Mouse (Mus musculus): ENCODE results near the gene Trmt1. TPM values are rescaled to one million over a fixed set of nuclear protein-coding genes. Genes with fewer than 3 reads are reported as not detected.
A peak's percentile ranks its signal among the peaks of the same experiment; 100 is the strongest.

Gene Trmt1
- polyA plus RNA-seq, 1 experiment from 2014 or later: 73.3 TPM

DNA sequence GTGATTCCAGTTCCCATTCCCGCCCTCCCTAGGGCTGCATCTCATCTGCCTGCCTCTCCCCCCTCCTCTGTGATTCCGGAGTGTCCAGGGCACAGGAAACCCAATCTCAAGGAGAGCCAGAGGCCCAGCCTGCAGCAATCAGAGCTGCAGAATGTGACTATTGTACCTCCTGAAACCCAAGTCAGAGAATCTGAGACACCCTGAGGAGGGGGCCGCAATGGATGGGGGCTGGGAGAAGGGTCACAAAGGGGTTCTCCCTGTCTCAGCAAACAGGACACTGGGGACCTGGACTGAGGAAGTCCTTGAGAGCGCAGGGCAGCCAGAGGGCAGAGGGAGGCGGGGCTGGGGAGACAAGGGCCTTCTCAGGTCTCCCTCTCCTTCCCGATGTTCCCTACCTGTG lies 46.9 kb downstream of the Trmt1 start:
- WGBS: 49% methylated on average over 6 of the region's 6 CpGs
- H3K4me1 ChIP-seq (replicated peaks; ENCODE audit: control insufficient read depth, insufficient read depth, low read length): peaks cover 95% of the 10 kb centered on the region

DNA sequence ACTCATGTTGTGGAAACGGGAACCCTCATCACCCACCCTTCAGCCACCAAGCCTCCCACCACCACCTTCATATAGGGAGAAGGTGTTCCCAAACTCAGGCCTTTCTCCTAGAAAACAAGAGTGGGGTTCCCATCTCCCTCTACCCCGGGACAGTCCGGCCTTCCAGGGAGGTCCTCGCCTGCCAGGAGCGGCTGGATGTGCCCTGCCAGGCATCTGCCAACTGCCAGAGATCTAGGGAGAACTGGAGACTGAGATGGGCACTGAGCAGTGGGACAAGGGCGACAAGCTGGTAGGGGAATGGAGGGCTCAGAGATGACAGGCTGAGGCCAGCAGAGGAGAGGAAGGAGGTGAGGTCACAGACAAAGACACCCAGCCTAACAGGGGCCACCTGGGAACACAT lies 47.9 kb downstream of the Trmt1 start:
- no peak overlapping the region for H3K4me3 ChIP-seq (replicated peaks; ENCODE audit: low read length)
- H3K36me3 ChIP-seq (ENCODE audit: control insufficient read depth, insufficient read depth): no peaks in the 10 kb centered on the region
- H3K4me2 ChIP-seq (ENCODE audit: low read length): no peak overlapping the region
- WGBS: 63% methylated on average over 6 of the region's 6 CpGs
- peak overlapping the region; percentile 68 for H3K27ac ChIP-seq (ENCODE audit: low read length)
- no peak for ATAC-seq
- H3K27me3 ChIP-seq (replicated peaks; ENCODE audit: control insufficient read depth, insufficient read depth, low read length): no peaks in the 10 kb centered on the region
- no peaks in the 10 kb centered on the region for H3K9me3 ChIP-seq (ENCODE audit: control insufficient read depth, low read length)
- peaks cover 95% of the 10 kb centered on the region for H3K4me1 ChIP-seq (replicated peaks; ENCODE audit: control insufficient read depth, insufficient read depth, low read length)
- H3K9ac ChIP-seq (replicated peaks; ENCODE audit: low read depth, low read length): 0 out of 2 replicates have a peak overlapping the region, but pooled peaks have one; percentile 14

More for the DNA sequence above, 46.9 kb downstream of the Trmt1 start:
- H3K9me3 ChIP-seq (ENCODE audit: control insufficient read depth, low read length): no peaks in the 10 kb centered on the region
- no peaks in the 10 kb centered on the region for H3K36me3 ChIP-seq (ENCODE audit: control insufficient read depth, insufficient read depth)
- no peak for ATAC-seq
- no peak overlapping the region for H3K4me3 ChIP-seq (replicated peaks; ENCODE audit: low read length)
- no peak overlapping the region for H3K4me2 ChIP-seq (ENCODE audit: low read length)
- H3K27me3 ChIP-seq (replicated peaks; ENCODE audit: control insufficient read depth, insufficient read depth, low read length): no peaks in the 10 kb centered on the region
- peak overlapping the region; percentile 68 for H3K27ac ChIP-seq (ENCODE audit: low read length)
- H3K9ac ChIP-seq (replicated peaks; ENCODE audit: low read depth, low read length): peak overlapping the region; percentile 15; the same call in 1 of the 2 replicates

DNA sequence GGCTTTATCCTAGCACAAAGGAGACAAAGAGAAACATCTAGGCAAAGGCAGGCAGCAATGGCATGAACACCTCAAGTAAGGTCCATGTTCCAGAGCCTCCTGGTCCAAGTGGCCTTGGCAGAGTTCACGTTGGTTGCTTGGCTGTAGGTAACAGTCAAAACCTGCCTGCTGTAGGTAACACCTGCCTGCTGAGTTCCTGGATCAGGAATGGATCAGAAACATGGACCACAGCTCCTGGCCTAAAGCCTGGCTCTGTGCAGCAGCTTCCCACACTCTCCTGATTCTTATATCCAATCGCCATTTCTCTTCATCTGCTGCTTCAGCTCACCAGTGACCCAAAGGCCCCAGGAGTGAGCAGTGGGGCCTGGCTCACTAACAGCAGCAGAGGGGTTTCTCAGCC lies 48.6 kb downstream of the Trmt1 start:
- Histone ChIP-seq H3K9ac (replicated peaks; ENCODE audit: low read depth, low read length) (no peak overlapping the region; the same call in 1 of the 2 replicates), H3K36me3 (ENCODE audit: control insufficient read depth, insufficient read depth) (no peaks in the 10 kb centered on the region), H3K4me3 (replicated peaks; ENCODE audit: low read length) (no peak overlapping the region), H3K9me3 (ENCODE audit: control insufficient read depth, low read length) (no peaks in the 10 kb centered on the region), H3K4me1 (replicated peaks; ENCODE audit: control insufficient read depth, insufficient read depth, low read length) (peaks cover 96% of the 10 kb centered on the region), H3K4me2 (ENCODE audit: low read length) (no peak overlapping the region), H3K27ac (ENCODE audit: low read length) (peak overlapping the region; percentile 68), H3K27me3 (replicated peaks; ENCODE audit: control insufficient read depth, insufficient read depth, low read length) (no peaks in the 10 kb centered on the region)
- 82% methylated on average over 2 of the region's 2 CpGs for WGBS
- ATAC-seq: no peak

DNA sequence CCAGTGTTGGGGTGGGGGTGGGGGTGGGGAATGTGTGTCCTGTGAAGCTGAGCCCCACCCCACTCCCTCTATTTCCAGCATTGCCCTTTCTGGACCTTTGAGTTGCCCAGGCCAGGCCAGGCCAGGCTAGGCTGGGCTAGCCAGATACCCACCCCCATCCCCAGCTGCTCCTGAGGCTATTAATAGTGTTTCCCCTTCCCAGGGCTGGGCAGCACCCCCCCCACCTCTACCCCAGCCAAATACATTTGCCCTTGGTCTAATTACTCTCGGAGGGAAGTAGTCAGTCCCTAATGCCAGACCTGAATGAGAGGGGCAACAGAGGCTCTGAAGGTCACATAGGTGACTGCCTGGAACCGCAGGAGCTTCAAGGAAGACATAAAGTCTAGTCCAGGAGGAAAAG lies 49.5 kb downstream of the Trmt1 start:
- Histone ChIP-seq H3K9me3 (ENCODE audit: control insufficient read depth, low read length) (no peaks in the 10 kb centered on the region), H3K36me3 (ENCODE audit: control insufficient read depth, insufficient read depth) (no peaks in the 10 kb centered on the region), H3K9ac (replicated peaks; ENCODE audit: low read depth, low read length) (peak overlapping the region; percentile 33), H3K4me3 (replicated peaks; ENCODE audit: low read length) (no peak overlapping the region), H3K27me3 (replicated peaks; ENCODE audit: control insufficient read depth, insufficient read depth, low read length) (no peaks in the 10 kb centered on the region), H3K4me1 (replicated peaks; ENCODE audit: control insufficient read depth, insufficient read depth, low read length) (peaks cover 96% of the 10 kb centered on the region), H3K4me2 (ENCODE audit: low read length) (no peak overlapping the region), H3K27ac (ENCODE audit: low read length) (peak overlapping the region; percentile 68)
- WGBS: 40% methylated on average over 2 of the region's 2 CpGs
- ATAC-seq: no peak

DNA sequence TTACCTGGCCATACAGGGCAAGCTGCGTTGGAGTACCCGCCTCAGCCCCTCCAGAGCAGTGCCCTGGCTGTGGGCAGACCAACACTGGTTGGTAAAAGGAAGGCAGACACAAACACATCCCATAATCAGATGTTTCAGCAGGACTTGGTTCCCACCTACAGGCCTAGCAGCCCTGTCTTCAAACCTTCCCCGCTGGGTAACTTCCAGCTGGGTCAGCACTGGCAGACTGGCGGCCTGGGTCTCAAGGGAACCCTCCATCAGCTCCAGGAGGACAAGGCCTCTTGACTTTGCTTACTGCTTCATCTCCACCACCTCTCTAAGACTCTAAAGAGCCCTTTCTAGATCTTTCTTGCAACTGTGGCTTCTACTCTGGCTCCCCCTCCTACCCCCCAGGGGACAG lies 50.4 kb downstream of the Trmt1 start:
- no peaks in the 10 kb centered on the region for H3K27me3 ChIP-seq (replicated peaks; ENCODE audit: control insufficient read depth, insufficient read depth, low read length)
- peaks cover 96% of the 10 kb centered on the region for H3K4me1 ChIP-seq (replicated peaks; ENCODE audit: control insufficient read depth, insufficient read depth, low read length)
- H3K9me3 ChIP-seq (ENCODE audit: control insufficient read depth, low read length): no peaks in the 10 kb centered on the region
- H3K4me3 ChIP-seq (replicated peaks; ENCODE audit: low read length): no peak overlapping the region
- no peaks in the 10 kb centered on the region for H3K36me3 ChIP-seq (ENCODE audit: control insufficient read depth, insufficient read depth)
- 0 out of 2 replicates have a peak overlapping the region, but pooled peaks have one; percentile 4 for H3K4me2 ChIP-seq (ENCODE audit: low read length)
- 86% methylated on average over 4 of the region's 4 CpGs for WGBS
- no peak for ATAC-seq
- H3K27ac ChIP-seq (ENCODE audit: low read length): peak overlapping the region; percentile 39; the same call in 1 of the 2 replicates
- peak overlapping the region; percentile 30 for H3K9ac ChIP-seq (replicated peaks; ENCODE audit: low read depth, low read length)

DNA sequence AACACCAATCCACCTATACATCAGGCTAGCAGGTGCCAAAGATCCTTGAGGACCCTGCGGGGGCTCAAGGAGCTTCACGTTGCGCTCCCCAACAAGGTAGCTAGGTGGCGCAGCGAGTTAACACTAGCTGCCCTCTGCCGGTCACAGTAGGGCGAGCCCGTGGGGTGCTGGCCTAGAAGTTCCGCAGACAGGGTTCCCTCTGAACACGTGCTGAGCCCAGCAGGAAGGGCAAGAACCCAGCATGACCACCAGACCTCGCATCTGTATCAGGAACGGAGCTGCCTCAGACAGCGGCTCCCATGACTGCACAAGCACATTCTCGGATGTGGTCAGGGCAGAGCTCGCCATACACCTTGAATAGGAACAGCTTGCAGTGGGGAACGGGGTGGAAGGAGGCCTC lies 51.5 kb downstream of the Trmt1 start:
- 1% methylated on average over 16 of the region's 16 CpGs for WGBS
- H3K36me3 ChIP-seq (ENCODE audit: control insufficient read depth, insufficient read depth): no peaks in the 10 kb centered on the region
- peak; percentile 46; the same call in 1 of the 2 replicates for ATAC-seq
- no peaks in the 10 kb centered on the region for H3K9me3 ChIP-seq (ENCODE audit: control insufficient read depth, low read length)
- H3K9ac ChIP-seq (replicated peaks; ENCODE audit: low read depth, low read length): no peak overlapping the region; the same call in 1 of the 2 replicates
- H3K4me3 ChIP-seq (replicated peaks; ENCODE audit: low read length): no peak overlapping the region
- peak overlapping the region; percentile 27 for H3K4me2 ChIP-seq (ENCODE audit: low read length)
- peaks cover 96% of the 10 kb centered on the region for H3K4me1 ChIP-seq (replicated peaks; ENCODE audit: control insufficient read depth, insufficient read depth, low read length)
- H3K27ac ChIP-seq (ENCODE audit: low read length): peak overlapping the region; percentile 70
- H3K27me3 ChIP-seq (replicated peaks; ENCODE audit: control insufficient read depth, insufficient read depth, low read length): no peaks in the 10 kb centered on the region

DNA sequence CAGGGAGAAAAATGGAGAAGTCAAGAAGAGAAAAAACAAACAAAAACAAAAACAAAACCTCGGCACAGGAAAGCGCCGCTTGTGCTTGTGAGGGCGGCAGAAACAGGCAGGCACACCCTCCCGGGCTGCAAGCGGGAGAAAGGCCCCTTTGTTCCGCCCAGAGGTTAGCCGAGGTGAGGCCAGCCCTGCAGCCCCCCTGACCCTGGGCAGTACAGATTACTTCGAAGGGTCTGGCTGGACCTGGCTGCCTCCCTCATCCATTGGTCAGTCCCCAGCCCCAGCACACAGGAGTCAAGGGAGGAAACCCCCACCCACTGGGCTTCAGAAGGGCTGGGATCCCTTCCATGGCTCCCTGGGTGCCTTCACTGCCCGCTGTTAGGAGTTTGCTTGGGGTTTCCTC lies 52.2 kb downstream of the Trmt1 start:
- no peak for ATAC-seq
- Histone ChIP-seq H3K4me1 (replicated peaks; ENCODE audit: control insufficient read depth, insufficient read depth, low read length) (peaks cover 96% of the 10 kb centered on the region), H3K9ac (replicated peaks; ENCODE audit: low read depth, low read length) (peak overlapping the region; percentile 52), H3K27ac (ENCODE audit: low read length) (peak overlapping the region; percentile 70), H3K9me3 (ENCODE audit: control insufficient read depth, low read length) (no peaks in the 10 kb centered on the region), H3K4me2 (ENCODE audit: low read length) (peak overlapping the region; percentile 27), H3K4me3 (replicated peaks; ENCODE audit: low read length) (no peak overlapping the region), H3K36me3 (ENCODE audit: control insufficient read depth, insufficient read depth) (no peaks in the 10 kb centered on the region), H3K27me3 (replicated peaks; ENCODE audit: control insufficient read depth, insufficient read depth, low read length) (no peaks in the 10 kb centered on the region)
- WGBS: 6% methylated on average over 10 of the region's 10 CpGs

DNA sequence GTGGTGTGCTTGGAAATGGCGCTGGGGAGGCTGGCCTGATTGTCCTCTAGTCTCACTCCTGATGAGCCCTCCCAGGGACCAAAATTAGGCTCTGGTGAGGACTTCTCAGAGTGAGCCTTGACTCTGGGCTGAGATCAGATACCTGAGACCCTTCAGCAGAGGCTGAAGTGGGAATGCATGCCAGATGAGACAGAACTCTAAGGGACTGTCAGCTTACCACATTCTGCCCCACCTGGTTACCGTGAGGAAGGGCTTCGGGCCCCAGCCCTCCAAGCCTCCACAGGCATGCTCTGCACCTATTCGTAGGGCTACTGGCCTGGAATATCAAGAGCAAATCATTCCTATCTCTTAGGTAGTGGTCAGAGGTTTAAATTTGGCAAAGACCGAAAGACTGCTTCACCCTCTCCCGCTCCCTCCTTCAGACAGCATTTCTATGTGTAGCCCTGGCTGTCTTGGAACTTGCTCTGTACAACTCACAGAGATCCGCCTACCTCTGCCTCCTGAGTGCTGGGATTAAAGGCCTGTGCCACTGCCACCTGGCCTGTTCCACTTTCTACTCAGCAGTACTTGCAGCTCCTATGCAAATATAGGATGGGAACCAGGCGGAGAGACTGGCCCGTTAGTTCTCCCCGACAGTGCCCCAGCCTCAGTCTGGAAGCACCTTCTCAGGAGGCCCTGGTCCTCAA lies 52.8 kb downstream of the Trmt1 start:
- H3K27ac ChIP-seq (ENCODE audit: low read length): peak overlapping the region; percentile 70
- no peak overlapping the region; the same call in 1 of the 2 replicates for H3K4me2 ChIP-seq (ENCODE audit: low read length)
- 39% methylated on average over 10 of the region's 10 CpGs for WGBS
- no peak for ATAC-seq
- peaks cover 97% of the 10 kb centered on the region for H3K4me1 ChIP-seq (replicated peaks; ENCODE audit: control insufficient read depth, insufficient read depth, low read length)
- H3K36me3 ChIP-seq (ENCODE audit: control insufficient read depth, insufficient read depth): no peaks in the 10 kb centered on the region
- H3K9me3 ChIP-seq (ENCODE audit: control insufficient read depth, low read length): no peaks in the 10 kb centered on the region
- H3K27me3 ChIP-seq (replicated peaks; ENCODE audit: control insufficient read depth, insufficient read depth, low read length): no peaks in the 10 kb centered on the region
- H3K9ac ChIP-seq (replicated peaks; ENCODE audit: low read depth, low read length): peak overlapping the region; percentile 52
- H3K4me3 ChIP-seq (replicated peaks; ENCODE audit: low read length): no peak overlapping the region

DNA sequence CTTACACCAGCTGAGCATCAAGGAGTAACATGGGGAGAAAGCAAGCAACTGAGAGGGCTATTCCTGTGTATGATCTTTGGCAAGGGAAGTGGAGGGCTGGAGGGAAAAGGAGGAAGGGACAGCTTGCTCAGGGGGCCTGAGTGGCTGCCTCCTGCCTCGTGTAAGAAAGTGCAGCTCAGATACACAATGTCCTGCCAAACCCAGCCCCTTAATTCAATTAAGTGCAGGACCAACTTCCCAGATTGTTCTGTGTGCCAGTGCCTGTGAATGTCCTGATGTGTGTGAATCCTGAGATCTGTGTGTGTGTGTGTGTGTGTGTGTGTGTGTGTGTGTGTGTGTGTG lies 53.3 kb downstream of the Trmt1 start:
- peak overlapping the region; percentile 51 for H3K27ac ChIP-seq (ENCODE audit: low read length)
- H3K9ac ChIP-seq (replicated peaks; ENCODE audit: low read depth, low read length): peak overlapping the region; percentile 34
- no peaks in the 10 kb centered on the region for H3K27me3 ChIP-seq (replicated peaks; ENCODE audit: control insufficient read depth, insufficient read depth, low read length)
- no peak for ATAC-seq
- H3K36me3 ChIP-seq (ENCODE audit: control insufficient read depth, insufficient read depth): no peaks in the 10 kb centered on the region
- H3K9me3 ChIP-seq (ENCODE audit: control insufficient read depth, low read length): no peaks in the 10 kb centered on the region
- peaks cover 97% of the 10 kb centered on the region for H3K4me1 ChIP-seq (replicated peaks; ENCODE audit: control insufficient read depth, insufficient read depth, low read length)
- H3K4me3 ChIP-seq (replicated peaks; ENCODE audit: low read length): no peak overlapping the region
- no peak overlapping the region for H3K4me2 ChIP-seq (ENCODE audit: low read length)
- WGBS: 0% methylated on average over 1 of the region's 1 CpGs
